Mouse (Mus musculus) heart, embryonic 12.5 days (tissue): Measurements from ENCODE around the gene Abhd14a. TPM values are rescaled to one million over a fixed set of nuclear protein-coding genes. Genes with fewer than 3 reads are reported as not detected.

Experiments
- ATAC-seq: fragments of 200-750 bp; cut with Nextera tagmentation; 2 replicates; pipeline ENCODE4 v1.8.0; 2017; ENCODE audit warnings: moderate TSS enrichment, moderate library complexity; ENCODE audit not compliant: insufficient number of reproducible peaks, low FRiP score
- H3K27ac ChIP-seq: fragments of 300-500 bp; sonication (generic); 2 replicates; pipeline ENCODE4 v1.5.1; 2016; ENCODE audit warnings: mild to moderate bottlenecking, moderate library complexity; ENCODE audit not compliant: poor library complexity, severe bottlenecking
- H3K27me3 ChIP-seq: fragments of 300-500 bp; sonication (generic); replicated peaks from 2 replicates; pipeline ENCODE4 v1.6.1; 2016; ENCODE audit warnings: mild to moderate bottlenecking, moderate library complexity
- H3K36me3 ChIP-seq: fragments of 300-500 bp; sonication (generic); 2 replicates; pipeline ENCODE4 v1.6.1; 2016; ENCODE audit warnings: mild to moderate bottlenecking, moderate library complexity
- H3K4me1 ChIP-seq: fragments of 300-500 bp; sonication (generic); replicated peaks from 2 replicates; pipeline ENCODE4 v1.6.1; 2016; ENCODE audit warnings: mild to moderate bottlenecking
- H3K4me2 ChIP-seq: fragments of 300-500 bp; sonication (generic); 2 replicates; pipeline ENCODE4 v1.6.1; 2016; ENCODE audit warnings: mild to moderate bottlenecking, moderate library complexity
- H3K4me3 ChIP-seq: fragments of 300-500 bp; sonication (generic); 2 replicates; pipeline ENCODE4 v1.5.1; 2016; ENCODE audit warnings: mild to moderate bottlenecking
- H3K9ac ChIP-seq: fragments of 300-500 bp; sonication (generic); 2 replicates; pipeline ENCODE4 v1.6.1; 2016; ENCODE audit warnings: mild to moderate bottlenecking, moderate library complexity
- H3K9me3 ChIP-seq: fragments of 300-500 bp; sonication (generic); replicated peaks from 2 replicates; pipeline ENCODE4 v1.6.1; 2016; ENCODE audit warnings: mild to moderate bottlenecking, moderate library complexity
- WGBS: fragments of 180-500 bp; shearing (Covaris S2); methylation state at CpG from one replicate; pipeline ENCODE4 v1.1.7; 2016; 5-methylcytosine and 5-hydroxymethylcytosine counted together
- polyA plus RNA-seq: library from polyadenylated mRNA; unstranded; fragments of >200 nt; fragmentation: Nextera tagmentation; extraction: Ambion mirVana; gene quantifications from 2 replicates; pipeline ENCODE4 v1.2.1, GENCODE M21; 2016

Abhd14a gene
- polyA plus RNA-seq, 1 experiment from 2014 or later = 44.4 TPM

DNA sequence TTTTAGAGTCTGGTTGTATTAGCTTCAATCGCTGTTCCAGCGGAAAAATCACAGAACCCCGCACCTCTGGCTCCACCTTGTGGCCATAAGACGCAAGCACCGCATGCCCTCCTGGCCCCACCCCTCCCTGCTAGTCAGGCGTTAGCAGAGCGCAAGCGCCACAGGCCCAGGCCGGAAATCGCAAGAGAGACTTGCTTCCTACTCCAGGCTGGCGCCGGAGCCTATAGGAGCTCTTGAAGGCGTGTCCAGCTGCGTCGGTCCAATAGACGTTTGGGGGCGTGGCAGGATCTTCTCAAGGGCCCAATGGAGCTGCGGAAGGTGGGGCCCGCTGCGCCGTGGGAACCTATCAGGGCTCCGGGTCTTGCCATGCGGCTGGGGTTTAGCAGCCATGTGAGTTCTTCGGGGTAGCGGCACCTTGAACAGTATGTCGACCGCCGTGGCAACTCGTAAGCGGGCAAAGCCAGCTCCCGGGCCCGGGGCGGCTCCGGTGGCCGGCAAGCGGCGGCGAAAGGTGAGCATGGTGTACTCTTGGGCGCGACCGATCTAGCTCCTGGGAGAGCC is 29.5 kb upstream of the Abhd14a start, which contains the start of gene Parp3:
Parp3 (minus strand) TSS at position 26 of the 561 bp plus-strand sequence.
- Histone ChIP-seq H3K9me3 (no peaks in the 10 kb centered on the region), H3K9ac (peak within 1 kb of the TSS; percentile 77), H3K36me3 (peaks cover 18% of the 10 kb centered on the region), H3K27ac (0 out of 2 replicates have a peak within 1 kb of the TSS, but pooled peaks have one; percentile 6), H3K4me2 (peak within 1 kb of the TSS; percentile 93), H3K4me1 (peaks cover 42% of the 10 kb centered on the region), H3K4me3 (peak within 1 kb of the TSS; percentile 77), H3K27me3 (no peaks in the 10 kb centered on the region)
- WGBS = 0% methylated on average over 41 of the region's 41 CpGs
- ATAC-seq = peak; percentile 97

DNA sequence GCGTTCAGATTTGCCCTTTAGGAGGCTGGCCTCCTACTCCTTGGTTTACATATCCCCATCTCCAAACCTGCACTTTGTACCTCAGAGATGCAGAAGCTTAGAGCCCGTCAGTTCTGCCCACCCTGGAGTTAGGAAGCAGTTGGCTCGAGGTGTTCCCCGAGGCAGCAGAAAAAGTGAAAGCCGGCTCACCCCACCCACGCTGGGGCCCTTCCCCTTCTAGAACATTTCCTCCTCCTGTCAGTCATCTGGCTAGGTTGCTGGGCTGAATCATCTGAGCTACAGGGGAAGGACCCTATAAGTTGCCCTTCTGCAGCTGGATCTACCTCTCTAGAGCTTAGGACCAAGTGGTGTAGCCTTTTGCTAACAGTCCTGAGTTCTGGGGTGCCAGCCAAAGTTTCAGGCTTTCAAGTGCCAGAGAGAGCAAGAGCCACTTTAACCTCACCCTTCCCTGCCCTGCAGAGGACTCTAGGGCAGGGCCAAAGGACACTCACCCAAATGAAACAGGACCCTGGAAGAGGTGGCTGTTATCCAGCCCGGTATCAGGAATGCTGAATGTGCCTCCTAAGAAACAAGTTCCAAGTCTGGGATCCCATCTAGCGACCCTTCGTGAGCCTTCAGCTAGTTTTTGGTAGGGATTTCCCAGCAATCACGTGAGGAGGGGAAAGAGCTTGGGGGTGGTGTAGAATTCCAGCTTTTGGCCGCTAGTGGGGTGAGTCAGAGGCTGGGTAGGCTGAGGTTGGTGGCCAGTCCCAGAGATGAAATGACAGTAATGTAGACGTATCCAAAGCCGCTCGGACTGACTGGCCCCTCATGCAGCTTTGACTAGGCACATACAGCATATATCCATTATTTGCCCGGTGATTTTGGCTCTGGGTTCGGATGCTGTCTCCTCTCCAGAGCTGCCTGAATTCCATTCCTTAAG is 28.8 kb upstream of the Abhd14a start:
- peak; percentile 12 for ATAC-seq
- H3K9me3 ChIP-seq = no peaks in the 10 kb centered on the region
- H3K4me1 ChIP-seq = peaks cover 48% of the 10 kb centered on the region
- H3K27ac ChIP-seq = no peak overlapping the region
- no peaks in the 10 kb centered on the region for H3K27me3 ChIP-seq
- H3K4me3 ChIP-seq = peak overlapping the region; percentile 77
- WGBS = 28% methylated on average over 16 of the region's 16 CpGs
- H3K36me3 ChIP-seq = peaks cover 11% of the 10 kb centered on the region
- peak overlapping the region; percentile 93 for H3K4me2 ChIP-seq
- peak overlapping the region; percentile 50; the same call in 1 of the 2 replicates for H3K9ac ChIP-seq

DNA sequence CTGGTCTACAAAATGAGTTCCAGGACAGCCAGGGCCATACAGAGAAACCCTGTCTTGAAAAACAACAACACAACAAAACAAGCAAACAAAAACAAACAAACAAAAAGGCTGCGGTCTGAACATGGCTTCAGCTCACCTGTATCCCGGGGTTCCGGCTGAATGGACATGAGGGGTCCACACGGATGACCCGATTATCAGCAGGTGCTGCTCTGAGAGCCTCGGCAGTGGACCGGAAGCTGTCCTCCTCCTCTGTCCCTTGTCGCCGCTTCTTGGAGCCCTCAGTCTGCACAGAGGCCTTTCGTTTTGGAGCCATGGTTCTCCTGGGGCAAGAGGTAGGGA is 28.2 kb upstream of the Abhd14a start, which contains the start of gene Rrp9:
Rrp9 (plus strand) TSS at position 301 of the 339 bp plus-strand sequence.
- Histone ChIP-seq H3K9me3 (no peaks in the 10 kb centered on the region), H3K4me1 (peaks cover 48% of the 10 kb centered on the region), H3K27ac (no peak within 1 kb of the TSS), H3K27me3 (no peaks in the 10 kb centered on the region), H3K36me3 (peaks cover 5% of the 10 kb centered on the region; the same call in 1 of the 2 replicates), H3K4me2 (peak within 1 kb of the TSS; percentile 93), H3K9ac (peak within 1 kb of the TSS; percentile 50), H3K4me3 (peak within 1 kb of the TSS; percentile 77)
- WGBS = 81% methylated on average over 10 of the region's 10 CpGs
- ATAC-seq = no peak

DNA sequence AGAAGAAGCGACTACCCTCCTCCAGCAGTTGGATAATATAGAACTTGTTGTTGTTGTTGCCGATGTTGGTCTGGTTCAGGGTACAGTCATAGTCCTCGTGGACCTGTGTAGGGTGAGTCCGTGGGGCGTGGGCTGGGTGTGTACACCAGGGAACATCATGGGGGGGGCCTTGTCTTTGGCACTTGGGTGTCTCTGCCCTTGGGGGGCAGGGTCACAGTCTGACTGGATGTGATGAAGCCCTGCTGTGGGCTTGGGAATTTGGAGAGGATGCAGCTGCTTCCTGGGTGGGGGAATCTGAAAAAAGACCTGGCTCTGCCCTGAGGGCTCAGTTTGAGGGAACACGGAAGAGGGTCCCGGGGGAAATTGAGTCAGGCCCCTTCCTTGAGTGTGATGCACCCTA is 27.6 kb upstream of the Abhd14a start:
- peaks cover 48% of the 10 kb centered on the region for H3K4me1 ChIP-seq
- peak overlapping the region; percentile 44 for H3K9ac ChIP-seq
- 68% methylated on average over 7 of the region's 7 CpGs for WGBS
- H3K4me2 ChIP-seq = no peak overlapping the region
- H3K4me3 ChIP-seq = no peak overlapping the region
- H3K9me3 ChIP-seq = no peaks in the 10 kb centered on the region
- H3K27ac ChIP-seq = no peak overlapping the region
- H3K27me3 ChIP-seq = no peaks in the 10 kb centered on the region
- ATAC-seq = no peak
- no peaks in the 10 kb centered on the region for H3K36me3 ChIP-seq

DNA sequence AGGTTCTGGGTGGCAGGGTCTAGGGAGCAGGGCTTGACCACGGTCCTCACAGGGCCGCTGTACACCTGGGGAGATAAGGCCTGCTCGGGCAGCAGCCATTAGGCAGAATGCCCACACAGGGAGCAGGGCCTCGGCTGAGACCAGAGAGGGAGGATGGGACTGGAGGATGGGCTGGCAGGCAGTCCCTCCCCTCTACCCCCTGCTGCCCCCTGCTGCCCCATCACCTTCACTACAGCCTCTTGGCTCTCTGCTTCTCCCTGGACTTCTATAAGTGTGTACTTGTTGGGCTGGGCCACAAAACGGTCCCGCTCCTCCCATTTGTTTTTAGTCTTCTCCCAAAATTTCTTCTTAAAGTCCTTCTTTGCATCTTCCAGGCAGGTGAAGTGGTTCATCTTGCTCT is 27.0 kb upstream of the Abhd14a start:
- Histone ChIP-seq H3K4me3 (no peak overlapping the region), H3K27me3 (no peaks in the 10 kb centered on the region), H3K36me3 (no peaks in the 10 kb centered on the region), H3K9ac (peak overlapping the region; percentile 44), H3K4me2 (peak overlapping the region; percentile 1; the same call in 1 of the 2 replicates), H3K4me1 (peaks cover 48% of the 10 kb centered on the region), H3K9me3 (no peaks in the 10 kb centered on the region), H3K27ac (no peak overlapping the region)
- 0 out of 2 replicates have a peak, but pooled peaks have one; percentile 0 for ATAC-seq
- whole genome bisulfite sequencing = under 1% methylated on average over 6 of the region's 6 CpGs

DNA sequence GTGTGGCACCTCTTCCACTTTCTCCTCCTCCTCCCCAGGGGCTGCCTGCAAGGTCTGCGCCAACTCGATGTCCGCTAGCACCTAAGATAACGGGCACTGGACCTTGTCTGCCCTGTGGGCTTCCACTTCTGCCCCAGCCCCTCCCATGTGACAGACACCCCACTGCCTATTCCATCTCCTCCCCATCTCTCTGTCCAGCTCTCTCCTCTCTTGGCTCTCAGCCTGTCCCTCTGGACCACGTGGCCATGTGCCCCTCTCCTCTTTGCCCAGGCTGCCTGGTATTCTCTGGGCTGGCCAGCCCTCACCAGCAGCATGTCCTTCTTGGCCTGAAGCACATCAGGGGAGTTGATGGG is 26.3 kb upstream of the Abhd14a start:
- Histone ChIP-seq H3K4me1 (peaks cover 48% of the 10 kb centered on the region), H3K9me3 (no peaks in the 10 kb centered on the region), H3K36me3 (no peaks in the 10 kb centered on the region), H3K4me3 (no peak overlapping the region), H3K4me2 (no peak overlapping the region), H3K27me3 (no peaks in the 10 kb centered on the region), H3K27ac (no peak overlapping the region), H3K9ac (no peak overlapping the region)
- no peak for ATAC-seq
- WGBS = 74% methylated on average over 5 of the region's 5 CpGs

DNA sequence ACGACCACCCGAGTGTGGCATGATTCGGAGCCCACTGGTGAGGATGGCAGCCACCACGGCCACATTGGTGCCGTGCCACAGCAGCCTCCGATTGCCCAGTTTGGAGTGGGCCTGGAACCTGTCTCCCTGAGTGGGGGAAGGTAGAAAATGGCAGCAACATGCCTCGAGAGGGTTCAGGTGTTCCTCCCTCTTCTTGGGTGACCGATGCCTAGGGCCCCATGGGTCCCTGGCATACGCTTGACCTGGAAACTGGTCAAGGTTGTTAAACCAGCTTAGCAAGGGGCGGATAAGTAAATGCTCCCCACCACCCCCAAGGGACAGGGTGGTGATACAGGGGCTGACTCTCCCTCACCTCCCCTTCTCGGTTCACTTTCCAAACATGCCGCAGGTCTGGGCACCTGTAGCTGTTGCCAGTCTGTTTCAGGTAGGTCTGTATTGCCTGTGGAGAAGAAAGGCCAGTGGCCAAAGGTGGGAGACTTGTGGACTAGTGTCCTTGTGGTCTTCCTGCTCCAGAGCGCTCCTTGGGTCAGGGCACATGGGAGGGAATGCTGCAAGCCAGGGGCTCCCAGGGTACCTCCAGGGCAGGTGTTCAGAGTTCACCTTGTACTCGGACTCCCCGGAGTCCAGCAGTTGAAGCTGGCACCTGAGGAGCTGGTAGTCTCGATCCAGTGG is 25.7 kb upstream of the Abhd14a start:
- Histone ChIP-seq H3K36me3 (no peaks in the 10 kb centered on the region), H3K27me3 (no peaks in the 10 kb centered on the region), H3K9ac (0 out of 2 replicates have a peak overlapping the region, but pooled peaks have one; percentile 34), H3K4me3 (no peak overlapping the region), H3K4me2 (no peak overlapping the region), H3K4me1 (peaks cover 46% of the 10 kb centered on the region), H3K9me3 (no peaks in the 10 kb centered on the region), H3K27ac (no peak overlapping the region)
- ATAC-seq = no peak
- WGBS = 83% methylated on average over 16 of the region's 16 CpGs

DNA sequence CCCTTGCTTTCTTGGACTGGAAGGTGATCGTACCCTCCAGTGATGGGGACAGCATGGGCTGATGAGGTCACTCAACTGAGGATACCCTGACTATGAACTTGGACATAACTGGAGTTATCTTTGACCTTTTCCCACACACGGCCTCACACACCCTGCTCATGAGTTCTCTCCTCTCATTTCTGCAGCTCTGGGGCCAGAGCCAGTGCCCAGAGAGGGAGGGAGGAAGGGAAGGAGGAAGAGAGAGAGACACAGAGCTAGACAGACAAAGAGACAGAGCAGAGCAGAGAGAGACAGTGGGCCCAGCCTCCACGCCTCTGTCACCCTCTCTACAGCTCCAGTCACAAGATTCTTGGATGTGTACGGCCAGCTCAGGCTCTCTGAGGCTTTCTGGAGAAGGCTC is 24.8 kb upstream of the Abhd14a start:
- Histone ChIP-seq H3K9ac (0 out of 2 replicates have a peak overlapping the region, but pooled peaks have one; percentile 34), H3K4me3 (no peak overlapping the region), H3K27me3 (no peaks in the 10 kb centered on the region), H3K9me3 (no peaks in the 10 kb centered on the region), H3K4me2 (no peak overlapping the region; the same call in 1 of the 2 replicates), H3K36me3 (no peaks in the 10 kb centered on the region), H3K4me1 (peaks cover 38% of the 10 kb centered on the region), H3K27ac (no peak overlapping the region; the same call in 1 of the 2 replicates)
- no peak for ATAC-seq
- WGBS = 49% methylated on average over 4 of the region's 4 CpGs

DNA sequence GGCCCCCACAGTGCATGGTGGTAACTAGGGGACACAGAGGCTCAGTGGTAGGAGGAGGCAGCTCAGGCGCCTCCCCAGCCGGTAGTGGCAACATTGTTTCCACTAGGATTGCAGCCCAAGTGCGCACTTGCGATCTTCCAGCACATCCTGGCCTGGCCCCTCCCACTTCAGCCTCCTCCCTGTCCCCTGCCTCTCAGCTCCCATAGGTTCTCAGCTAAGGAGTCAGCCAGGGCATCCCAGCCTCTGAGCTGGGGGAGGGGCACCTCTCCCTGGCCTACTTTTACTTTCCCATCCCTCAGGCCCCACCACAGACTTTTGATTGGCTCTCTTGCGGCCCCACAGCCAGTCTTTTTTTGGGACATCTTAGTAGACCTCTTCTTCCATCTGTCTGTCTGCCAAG is 24.4 kb upstream of the Abhd14a start:
- H3K9ac ChIP-seq = no peak overlapping the region; the same call in 1 of the 2 replicates
- H3K4me3 ChIP-seq = no peak overlapping the region
- peaks cover 38% of the 10 kb centered on the region for H3K4me1 ChIP-seq
- WGBS = 14% methylated on average over 5 of the region's 5 CpGs
- no peaks in the 10 kb centered on the region for H3K9me3 ChIP-seq
- ATAC-seq = no peak; the same call in 1 of the 2 replicates
- peak overlapping the region; percentile 48 for H3K4me2 ChIP-seq
- H3K27ac ChIP-seq = no peak overlapping the region
- H3K27me3 ChIP-seq = no peaks in the 10 kb centered on the region
- no peaks in the 10 kb centered on the region for H3K36me3 ChIP-seq

DNA sequence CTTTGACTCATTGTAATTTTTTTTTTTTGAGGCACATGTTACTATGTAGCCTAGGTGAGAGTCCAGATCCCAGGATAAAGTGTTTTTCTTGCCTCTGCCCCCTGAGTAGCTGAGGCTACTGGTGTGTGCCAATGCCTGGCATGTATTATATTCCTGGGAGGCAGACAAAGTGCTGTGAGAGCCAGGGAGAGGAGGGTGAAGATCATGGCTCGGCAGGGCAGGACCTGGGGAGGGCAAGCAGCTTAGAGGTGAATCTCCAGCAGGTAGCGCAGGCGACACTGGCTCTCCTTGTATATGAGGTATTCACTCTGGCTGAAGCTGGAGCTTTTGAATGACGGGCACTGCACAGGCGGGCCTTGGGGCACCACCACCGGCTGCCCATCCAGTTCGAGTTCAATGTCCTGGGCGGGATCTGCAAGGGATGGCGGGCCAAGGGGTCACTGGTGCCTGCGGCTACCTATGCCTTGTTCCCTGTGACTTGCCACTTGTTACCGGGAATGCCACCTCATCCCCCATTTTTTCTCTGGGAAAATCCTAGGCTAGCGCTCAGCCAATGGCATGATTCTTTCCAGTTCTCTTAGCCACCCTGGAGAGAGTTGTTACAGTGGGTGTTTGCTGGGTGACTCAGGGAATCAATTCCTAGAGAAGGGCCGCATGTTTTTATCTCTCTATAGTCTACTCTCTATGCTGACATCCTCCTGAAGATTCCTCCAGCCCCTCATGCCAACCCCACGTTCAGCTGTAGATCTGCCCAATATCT is 23.7 kb upstream of the Abhd14a start:
- Histone ChIP-seq H3K4me2 (peak overlapping the region; percentile 48), H3K36me3 (no peaks in the 10 kb centered on the region), H3K27ac (no peak overlapping the region), H3K9me3 (no peaks in the 10 kb centered on the region), H3K9ac (no peak overlapping the region; the same call in 1 of the 2 replicates), H3K4me1 (peaks cover 33% of the 10 kb centered on the region), H3K4me3 (no peak overlapping the region), H3K27me3 (no peaks in the 10 kb centered on the region)
- ATAC-seq = no peak
- 63% methylated on average over 14 of the region's 14 CpGs for WGBS
